Mouse (Mus musculus) erythroblast, embryonic 14.5 days (primary cell): ENCODE results near the gene Olfr571.

Source experiments
- GATA1 ChIP-seq: IDR thresholded peaks from 2 replicates; pipeline ENCODE4 v1.6.1; 2012; ENCODE audit warnings: low read length, inconsistent platforms, mixed read lengths
- TAL1 ChIP-seq: IDR thresholded peaks from 3 replicates; pipeline ENCODE4 v1.6.1; 2012; ENCODE audit warnings: low read length, inconsistent platforms, mixed read lengths

GRCm38 (mm10) chr7:102950732-102951131 is 33.4 kb upstream of the Olfr571 start:
- TF ChIP-seq TAL1 (no peak), GATA1 (no peak)
